Mouse (Mus musculus) liver (tissue): ENCODE measurements around the gene Pfas.
A peak's percentile ranks its signal among the peaks of the same experiment; 100 is the strongest.
"Not testable (repeated sequence)": the region's sequence is repeated elsewhere in the genome, so short reads cannot be mapped to it uniquely, and the experiment has no call there.

Experiments used
- DNase-seq: peaks from one replicate; pipeline ENCODE4 v3.0.0-alpha.2; 2020; ENCODE audit warnings: mixed read lengths

Gene Pfas

GRCm38 (mm10) chr11:68968752-68969151 is 39.5 kb downstream of the Pfas start:
- no peak for DNase-seq

DNA sequence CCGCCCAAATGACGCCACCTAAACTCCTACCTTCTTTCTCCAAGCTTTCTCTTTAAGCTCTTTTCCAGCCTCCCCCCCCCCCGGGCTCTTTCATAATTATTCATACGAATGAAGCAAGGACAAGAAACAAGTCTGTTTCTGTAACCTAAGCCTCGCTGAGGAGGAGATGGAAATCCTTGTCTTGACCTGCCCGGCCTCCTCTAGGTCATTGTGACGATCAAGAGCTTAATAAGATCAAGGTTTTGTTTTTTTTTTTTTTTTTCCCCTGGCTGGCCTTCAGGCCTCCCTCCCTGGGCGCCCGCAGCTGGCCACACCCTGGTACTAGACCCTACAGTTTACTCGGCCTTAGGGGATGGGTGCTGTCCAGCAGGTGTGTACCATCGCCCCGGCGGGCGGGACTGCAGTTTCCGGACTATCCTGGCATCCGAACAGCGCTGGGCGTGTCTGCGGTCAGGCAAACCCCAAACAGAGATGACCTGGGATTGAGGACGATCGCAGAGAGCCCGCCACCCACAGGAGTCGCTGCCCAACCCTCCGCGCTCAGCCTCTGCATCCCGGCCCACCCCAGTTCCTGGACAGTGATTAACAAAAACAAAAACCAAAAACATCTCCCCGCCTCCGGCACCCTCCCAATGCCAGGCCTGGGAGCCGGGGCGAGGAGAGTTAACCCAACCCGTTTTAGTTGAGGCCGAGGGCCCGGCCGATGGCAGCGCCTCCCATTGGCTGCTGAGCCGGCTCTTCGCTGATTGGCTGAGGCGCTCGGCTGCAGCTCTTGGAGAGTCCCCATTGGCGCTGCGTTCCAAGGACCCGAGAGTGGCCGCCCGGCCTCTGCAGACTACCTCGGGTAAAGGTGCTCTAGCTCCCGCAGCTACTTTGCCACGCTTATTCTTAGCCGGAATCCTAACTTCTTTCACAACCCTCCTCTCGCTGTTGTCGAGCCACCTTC is 40.6 kb downstream of the Pfas start, which contains the start of gene Slc25a35:
Gene Slc25a35, plus strand, starts transcription at position 795 of the 946 bp plus-strand sequence.
- DNase-seq: peak; percentile 94

DNA sequence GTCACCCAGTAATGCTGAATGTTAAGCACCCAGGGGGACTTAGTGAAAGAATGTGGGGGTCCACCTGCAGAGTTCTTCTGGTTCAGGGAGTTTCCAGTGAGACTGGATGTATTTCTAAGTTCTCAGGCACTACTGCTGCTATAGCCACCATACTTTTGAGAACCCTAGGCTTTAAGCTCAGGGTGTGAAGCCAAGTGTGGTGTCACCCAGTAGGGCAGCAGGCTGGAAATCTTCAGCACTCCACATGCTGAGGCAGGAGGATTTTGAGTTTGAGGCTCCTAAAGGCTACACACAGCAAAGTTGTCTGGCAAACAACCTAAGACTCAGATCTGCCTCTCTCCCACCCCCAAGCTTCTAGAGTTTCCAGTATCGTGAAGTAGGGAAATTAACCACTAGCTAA is 41.7 kb downstream of the Pfas start:
- no peak for DNase-seq

DNA sequence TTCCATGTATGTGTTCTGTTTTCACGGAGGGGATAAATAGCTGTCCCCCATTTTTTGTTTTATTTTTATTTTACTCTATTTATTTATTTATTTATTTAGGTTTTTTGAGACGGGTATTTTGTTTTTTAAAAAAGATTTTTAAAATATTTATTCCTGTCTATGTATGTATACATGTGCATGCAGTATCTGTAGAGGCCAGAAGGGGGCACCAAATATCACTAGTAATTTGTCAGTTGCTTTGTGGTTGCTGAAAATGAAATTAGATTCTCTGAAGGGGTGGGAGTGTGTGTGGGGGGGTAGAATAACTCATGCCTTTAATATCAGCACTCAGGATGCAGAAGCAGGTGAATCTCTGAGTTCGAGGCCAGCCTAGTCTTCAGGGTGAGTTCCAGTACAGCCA is 42.4 kb downstream of the Pfas start:
- peak; percentile 67 for DNase-seq

DNA sequence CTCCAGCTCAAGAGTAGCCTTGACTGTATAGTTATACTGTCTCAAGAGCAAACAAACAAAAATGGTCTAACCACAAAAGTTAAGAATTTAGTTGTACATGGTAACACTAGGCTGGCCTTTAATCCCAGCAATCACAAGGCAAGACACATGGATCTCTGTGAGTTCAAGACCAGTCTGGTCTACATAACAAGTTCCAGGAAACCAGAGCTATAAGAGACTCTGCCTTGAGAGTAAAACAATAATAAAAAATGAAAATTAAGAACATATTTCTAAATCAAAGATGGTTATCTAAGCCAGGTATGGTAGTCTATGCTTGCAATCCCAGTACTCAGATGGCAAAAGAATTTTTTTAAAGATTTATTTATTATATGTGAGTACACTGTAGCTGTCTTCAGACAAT is 43.2 kb downstream of the Pfas start:
- no peak for DNase-seq

- no peak for DNase-seq
Measured at GRCm38 (mm10) chr11:68963405-68963804, 44.9 kb downstream of the Pfas start.

DNA sequence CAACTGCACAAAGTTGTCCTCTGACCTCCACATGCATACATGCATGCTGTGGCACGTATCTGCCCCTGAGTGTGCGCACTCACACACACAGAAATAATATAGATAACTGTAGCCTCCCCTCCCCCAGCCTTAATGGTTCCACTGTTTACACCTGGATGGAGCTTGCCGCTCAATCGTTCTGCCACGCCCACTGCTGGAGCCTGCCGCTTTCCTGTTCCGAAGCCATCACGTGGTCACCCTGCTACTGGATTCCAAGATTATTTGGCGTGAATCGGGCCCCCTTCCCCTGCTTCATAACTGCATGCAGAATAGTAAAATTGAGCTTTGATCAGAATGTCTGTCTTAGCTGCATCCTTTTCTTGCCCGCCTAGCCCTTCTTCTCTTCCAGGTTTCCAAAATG is 46.1 kb downstream of the Pfas start:
- not testable (repeated sequence) for DNase-seq

GRCm38 (mm10) chr11:68961596-68961995 is 46.7 kb downstream of the Pfas start:
- no peak for DNase-seq

- DNase-seq: no peak
Measured at GRCm38 (mm10) chr11:68957971-68958370, 50.3 kb downstream of the Pfas start.

DNA sequence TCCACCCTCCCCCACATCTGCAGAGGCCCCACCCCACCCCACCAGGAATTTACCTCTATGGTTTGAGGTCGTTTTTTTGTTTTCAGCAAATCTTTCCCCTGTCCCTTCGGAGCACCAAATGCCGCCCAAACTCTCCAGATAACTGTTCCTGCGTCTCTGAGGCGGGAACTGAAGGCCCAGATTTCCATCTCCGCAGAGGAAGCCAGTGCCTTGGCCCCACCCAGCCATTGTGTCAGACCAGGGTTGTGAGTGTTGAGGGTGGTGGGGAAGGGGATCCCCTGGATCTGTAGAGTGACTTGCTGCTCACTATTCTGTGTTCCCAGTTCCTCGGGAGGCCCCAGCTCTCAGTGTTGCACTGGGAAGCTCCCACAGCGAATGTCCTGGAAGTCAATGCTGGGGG is 51.0 kb downstream of the Pfas start, which contains the start of gene Arhgef15:
Gene Arhgef15, minus strand, starts transcription at position 173 of the 400 bp plus-strand sequence.
- no peak for DNase-seq

DNA sequence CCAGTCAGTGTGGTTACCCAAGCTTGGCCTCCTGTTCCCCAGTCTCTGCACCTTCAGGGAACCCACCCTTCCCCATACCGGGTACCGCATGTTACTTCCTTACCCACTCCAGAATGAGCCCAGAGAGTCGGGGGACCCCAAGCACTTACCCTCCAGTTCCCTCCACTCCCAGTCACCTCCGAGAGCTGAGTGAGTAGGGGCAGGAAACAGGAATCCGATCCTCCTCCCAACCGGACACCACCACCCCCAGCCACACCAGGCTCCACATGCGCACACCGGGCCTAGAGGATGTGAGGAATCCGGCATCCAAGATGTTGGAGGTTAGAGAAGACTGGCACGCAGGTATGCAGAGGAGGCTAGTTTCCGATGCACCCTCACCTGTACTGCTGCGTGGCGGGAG is 51.6 kb downstream of the Pfas start:
- DNase-seq: no peak

DNA sequence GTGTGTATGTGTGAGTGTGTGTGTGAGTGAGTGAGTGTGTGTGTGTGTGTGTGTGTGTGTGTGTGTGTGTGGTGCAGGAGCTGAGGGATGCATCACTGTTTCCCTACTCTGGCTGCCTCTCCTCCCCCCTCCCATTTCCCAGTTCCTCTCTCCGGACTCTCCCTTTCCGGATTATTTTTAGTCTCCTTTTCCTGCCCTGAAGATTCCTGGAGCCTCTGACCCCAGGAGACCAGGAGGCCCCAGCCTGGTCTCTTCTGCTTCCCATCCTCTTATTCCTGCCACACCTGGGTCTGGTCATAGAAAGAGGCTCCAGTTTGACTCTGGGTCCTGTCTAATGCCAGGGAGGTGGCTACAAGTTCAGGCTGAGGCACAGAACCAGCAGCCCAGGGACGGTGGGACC is 52.2 kb downstream of the Pfas start:
- no peak for DNase-seq

DNA sequence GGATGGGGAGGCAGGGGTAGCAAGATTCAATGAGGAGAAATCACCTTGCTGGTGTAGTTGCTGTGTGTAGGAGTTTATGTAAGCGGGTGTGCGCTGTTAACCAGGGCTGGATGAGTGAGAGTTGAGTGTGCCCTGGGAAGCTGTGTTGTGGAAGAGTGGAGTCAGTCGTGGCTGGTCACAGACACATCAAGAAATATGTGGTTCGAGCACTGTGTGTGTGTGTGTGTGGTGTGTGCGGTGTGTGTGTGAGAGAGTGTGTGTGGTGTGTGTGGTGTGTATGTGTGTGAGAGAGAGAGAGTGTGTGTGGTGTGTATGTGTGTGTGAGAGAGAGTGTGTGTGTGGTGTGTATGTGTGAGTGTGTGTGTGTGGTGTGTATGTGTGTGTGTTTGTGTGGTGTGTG is 52.8 kb downstream of the Pfas start:
- no peak for DNase-seq

- no peak for DNase-seq
Measured at GRCm38 (mm10) chr11:68954408-68954807, 53.9 kb downstream of the Pfas start.

DNA sequence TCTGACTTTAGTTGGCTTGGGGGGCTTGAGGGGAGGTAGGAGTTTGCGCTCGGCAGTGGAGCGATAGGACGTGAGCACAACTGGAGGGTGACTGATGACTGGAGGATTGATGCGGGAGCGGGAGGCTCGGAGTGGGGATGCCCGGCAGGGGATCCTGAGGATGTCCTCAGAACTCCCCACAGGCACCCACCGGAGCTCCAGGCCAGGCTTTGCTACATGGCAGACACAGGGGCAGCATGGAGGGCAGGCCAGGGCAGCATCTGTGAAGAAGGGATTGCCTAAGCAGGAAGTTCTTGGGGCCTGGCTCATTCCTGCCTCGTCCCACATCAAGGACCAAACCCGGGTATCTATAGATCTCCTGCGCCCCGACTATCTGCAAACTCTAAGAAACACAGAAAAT is 54.4 kb downstream of the Pfas start:
- DNase-seq: no peak

GRCm38 (mm10) chr11:68947542-68947993 is 60.7 kb downstream of the Pfas start:
- DNase-seq: no peak

GRCm38 (mm10) chr11:68946806-68947440 is 61.3 kb downstream of the Pfas start:
- DNase-seq: no peak

DNA sequence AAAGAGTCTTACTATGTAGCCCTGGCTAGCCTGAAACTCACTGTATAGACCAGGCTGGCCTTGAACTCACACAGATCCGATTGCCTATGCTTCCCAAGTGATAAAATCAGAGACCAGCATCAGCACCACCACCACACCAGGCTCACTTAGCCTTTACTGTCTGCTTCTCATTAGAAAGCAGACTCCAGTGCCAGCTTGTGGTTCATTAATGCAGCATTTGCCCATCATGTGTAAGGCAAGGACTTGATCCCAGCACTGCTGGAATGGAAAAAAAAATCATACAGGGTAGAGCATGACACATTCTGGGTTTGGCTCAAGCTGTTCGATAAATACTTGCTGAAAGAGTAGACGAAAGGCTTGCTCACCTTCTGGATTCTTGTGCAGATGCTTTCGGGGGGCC is 62.3 kb downstream of the Pfas start:
- no peak for DNase-seq

- DNase-seq: no peak
Measured at GRCm38 (mm10) chr11:68945245-68945644, 63.0 kb downstream of the Pfas start.

- no peak for DNase-seq
Measured at GRCm38 (mm10) chr11:68942731-68943130, 65.5 kb downstream of the Pfas start.

- DNase-seq: no peak
Measured at GRCm38 (mm10) chr11:68940516-68940915, 67.7 kb downstream of the Pfas start.

GRCm38 (mm10) chr11:68939451-68940304 is 68.6 kb downstream of the Pfas start:
- peak; percentile 84 for DNase-seq

GRCm38 (mm10) chr11:68936951-68937350 is 71.3 kb downstream of the Pfas start:
- not testable (repeated sequence) for DNase-seq
